Mouse (Mus musculus) limb, embryonic 13.5 days (tissue): ENCODE measurements around the gene Olfr715b. TPM values are rescaled to one million over a fixed set of nuclear protein-coding genes. Genes with fewer than 3 reads are reported as not detected.
"Not testable (repeated sequence)": the region's sequence is repeated elsewhere in the genome, so short reads cannot be mapped to it uniquely, and the experiment has no call there.

Experiments
- ATAC-seq: fragments of 200-750 bp; cut with Nextera tagmentation; 2 replicates; pipeline ENCODE4 v1.8.0; 2017; ENCODE audit warnings: low read depth, moderate number of reproducible peaks, moderate TSS enrichment; ENCODE audit not compliant: low FRiP score
- H3K27ac ChIP-seq: fragments of 300-500 bp; sonication (generic); 2 replicates; pipeline ENCODE4 v1.5.1; 2015; ENCODE audit warnings: inconsistent platforms, mild to moderate bottlenecking, moderate library complexity
- H3K27me3 ChIP-seq: fragments of 300-500 bp; sonication (generic); 2 replicates; pipeline ENCODE4 v1.6.1; 2015; ENCODE audit warnings: mild to moderate bottlenecking, inconsistent platforms
- H3K36me3 ChIP-seq: fragments of 300-500 bp; sonication (generic); 2 replicates; pipeline ENCODE4 v1.6.1; 2015; ENCODE audit warnings: inconsistent platforms, mild to moderate bottlenecking, moderate library complexity
- H3K4me1 ChIP-seq: fragments of 300-500 bp; sonication (generic); 2 replicates; pipeline ENCODE4 v1.6.1; 2015; ENCODE audit warnings: inconsistent platforms
- H3K4me2 ChIP-seq: fragments of 300-500 bp; sonication (generic); replicated peaks from 2 replicates; pipeline ENCODE4 v1.6.1; 2015; ENCODE audit warnings: inconsistent platforms, mild to moderate bottlenecking, moderate library complexity
- H3K4me3 ChIP-seq: fragments of 300-500 bp; sonication (generic); 2 replicates; pipeline ENCODE4 v1.5.1; 2015; ENCODE audit warnings: moderate library complexity, mild to moderate bottlenecking, inconsistent platforms
- H3K9ac ChIP-seq: fragments of 300-500 bp; sonication (generic); 2 replicates; pipeline ENCODE4 v1.6.1; 2015; ENCODE audit warnings: mild to moderate bottlenecking, inconsistent platforms
- H3K9me3 ChIP-seq: fragments of 300-500 bp; sonication (generic); 2 replicates; pipeline ENCODE4 v1.6.1; 2016; ENCODE audit warnings: inconsistent platforms
- WGBS: fragments of 180-500 bp; shearing (Covaris S2); methylation state at CpG from one replicate; pipeline ENCODE4 v1.1.7; 2015; 5-methylcytosine and 5-hydroxymethylcytosine counted together
- polyA plus RNA-seq: library from polyadenylated mRNA; unstranded; fragments of >200 nt; fragmentation: Nextera tagmentation; extraction: Ambion mirVana; gene quantifications from 2 replicates; pipeline ENCODE4 v1.2.1, GENCODE M21; 2015

The Olfr715b gene
- not detected in 2 replicates for polyA plus RNA-seq

GRCm38 (mm10) chr7:107110269-107110668, at the start of gene Olfr715b:
Gene Olfr715b (minus strand): TSS chr7:107110369.
- H3K9me3 ChIP-seq, H3K36me3 ChIP-seq, H3K4me2 ChIP-seq, H3K4me3 ChIP-seq, H3K27me3 ChIP-seq, ATAC-seq, H3K27ac ChIP-seq, H3K4me1 ChIP-seq, H3K9ac ChIP-seq: not testable (repeated sequence)
- WGBS = 68% methylated on average over 2 of the region's 2 CpGs

GRCm38 (mm10) chr7:107138027-107138426, 27.9 kb upstream of the Olfr715b start, which contains the start of gene Olfr716:
Gene Olfr716 (plus strand): TSS chr7:107138327.
- 66% methylated on average over 2 of the region's 2 CpGs for WGBS
- H3K9ac ChIP-seq, H3K4me3 ChIP-seq, H3K4me1 ChIP-seq, H3K36me3 ChIP-seq, H3K27ac ChIP-seq, ATAC-seq, H3K4me2 ChIP-seq, H3K27me3 ChIP-seq, H3K9me3 ChIP-seq: not testable (repeated sequence)

- not testable (repeated sequence) for H3K4me2 ChIP-seq, H3K4me1 ChIP-seq, ATAC-seq, H3K4me3 ChIP-seq, H3K9me3 ChIP-seq, H3K36me3 ChIP-seq, H3K27ac ChIP-seq, H3K27me3 ChIP-seq, H3K9ac ChIP-seq
- WGBS = 77% methylated on average over 3 of the region's 3 CpGs
Observed at GRCm38 (mm10) chr7:107130983-107131382, 20.8 kb upstream of the Olfr715b start, which contains the start of gene Olfr715. Gene Olfr715 (minus strand): TSS chr7:107131083.

- Histone ChIP-seq H3K4me1 (no peaks in the 10 kb centered on the region), H3K9ac (no peak within 1 kb of the TSS), H3K27me3 (no peaks in the 10 kb centered on the region), H3K27ac (no peak within 1 kb of the TSS), H3K9me3 (no peaks in the 10 kb centered on the region), H3K4me2 (no peak within 1 kb of the TSS), H3K4me3 (no peak within 1 kb of the TSS), H3K36me3 (no peaks in the 10 kb centered on the region)
- 53% methylated on average over 1 of the region's 1 CpGs for WGBS
- ATAC-seq = no peak
Observed at GRCm38 (mm10) chr7:107092920-107093319, 17.2 kb downstream of the Olfr715b start, which contains the start of gene Olfr17. Gene Olfr17 (plus strand): TSS chr7:107093220.

GRCm38 (mm10) chr7:107070681-107071080, 39.5 kb downstream of the Olfr715b start, which contains the start of gene Olfr714:
Gene Olfr714 (plus strand): TSS chr7:107070981.
- Histone ChIP-seq H3K4me3 (no peak within 1 kb of the TSS), H3K9ac (no peak within 1 kb of the TSS), H3K4me2 (no peak within 1 kb of the TSS), H3K9me3 (peaks cover 7% of the 10 kb centered on the region; the same call in 1 of the 2 replicates), H3K27me3 (no peaks in the 10 kb centered on the region), H3K27ac (no peak within 1 kb of the TSS), H3K36me3 (no peaks in the 10 kb centered on the region), H3K4me1 (no peaks in the 10 kb centered on the region)
- ATAC-seq = no peak
- 93% methylated on average over 2 of the region's 2 CpGs for WGBS

Other genes with a start within 250 kb of the Olfr715b start
- gene Olfr704, start 247.2 kb downstream of the Olfr715b start, polyA plus RNA-seq = not detected in 2 replicates
- not detected in 2 replicates for gene Olfr705, start 233.5 kb downstream of the Olfr715b start, polyA plus RNA-seq
- not detected in 2 replicates for gene Olfr706, start 222.2 kb downstream of the Olfr715b start, polyA plus RNA-seq
- gene Olfr707, start 209.1 kb downstream of the Olfr715b start, polyA plus RNA-seq = not detected in 2 replicates
- gene Olfr1532-ps1, start 202.4 kb downstream of the Olfr715b start, polyA plus RNA-seq = not detected in 2 replicates
- not detected in 2 replicates for gene Olfr709-ps1, start 178.2 kb downstream of the Olfr715b start, polyA plus RNA-seq
- not detected in 2 replicates for gene Olfr710, start 162.1 kb downstream of the Olfr715b start, polyA plus RNA-seq
- gene Olfr6, start 146.4 kb downstream of the Olfr715b start, polyA plus RNA-seq = not detected in 2 replicates
- gene Olfr711, start 134.9 kb downstream of the Olfr715b start, polyA plus RNA-seq = not detected in 2 replicates
- gene Olfr2, start 104.3 kb downstream of the Olfr715b start, polyA plus RNA-seq = not detected in 2 replicates
- gene Olfr713, start 79.2 kb downstream of the Olfr715b start, polyA plus RNA-seq = not detected in 2 replicates
- gene Olfr714, start 39.4 kb downstream of the Olfr715b start, polyA plus RNA-seq = not detected in 2 replicates
- gene Olfr17, start 17.1 kb downstream of the Olfr715b start, polyA plus RNA-seq = not detected in 2 replicates
- gene Olfr715, start 20.7 kb upstream of the Olfr715b start, polyA plus RNA-seq = not detected in 2 replicates
- gene Olfr716, start 28.0 kb upstream of the Olfr715b start, polyA plus RNA-seq = not detected in 2 replicates
- gene Nlrp14, start 56.6 kb upstream of the Olfr715b start, polyA plus RNA-seq = not detected in 2 replicates
- not detected in 2 replicates for gene Rbmxl2, start 99.1 kb upstream of the Olfr715b start, polyA plus RNA-seq